Mouse (Mus musculus) 3T3-L1 (cell line): Measurements from ENCODE around the gene Nedd8.
A peak's percentile ranks its signal among the peaks of the same experiment; 100 is the strongest.

Source experiments
- DNase-seq: peaks from one replicate; pipeline ENCODE4 v3.0.0-alpha.2; 2015; ENCODE audit warnings: low read depth, low spot score

Gene Nedd8

GRCm38 (mm10) chr14:55671486-55671832, 465 bp downstream of the Nedd8 start:
- DNase-seq: no peak

DNA sequence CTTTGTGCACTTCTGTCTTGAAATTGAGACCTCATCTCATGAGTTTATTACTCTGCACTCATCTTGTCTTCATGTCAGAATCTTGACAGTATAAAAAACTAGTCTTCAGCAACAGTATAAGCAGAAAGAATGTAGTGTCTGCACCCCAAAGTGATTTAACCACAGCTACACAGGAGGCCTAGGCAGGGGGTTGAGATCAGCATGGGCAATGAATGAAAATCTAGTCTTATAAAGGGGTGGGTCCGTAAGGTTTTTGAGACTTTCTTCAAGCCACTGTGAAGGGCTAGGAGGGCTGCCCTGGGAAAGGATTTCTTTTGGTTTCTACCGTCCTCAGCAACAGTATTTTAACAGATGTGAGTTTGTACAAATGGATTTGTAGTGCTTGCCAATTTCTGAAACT, 11.3 kb downstream of the Nedd8 start:
- no peak for DNase-seq

DNA sequence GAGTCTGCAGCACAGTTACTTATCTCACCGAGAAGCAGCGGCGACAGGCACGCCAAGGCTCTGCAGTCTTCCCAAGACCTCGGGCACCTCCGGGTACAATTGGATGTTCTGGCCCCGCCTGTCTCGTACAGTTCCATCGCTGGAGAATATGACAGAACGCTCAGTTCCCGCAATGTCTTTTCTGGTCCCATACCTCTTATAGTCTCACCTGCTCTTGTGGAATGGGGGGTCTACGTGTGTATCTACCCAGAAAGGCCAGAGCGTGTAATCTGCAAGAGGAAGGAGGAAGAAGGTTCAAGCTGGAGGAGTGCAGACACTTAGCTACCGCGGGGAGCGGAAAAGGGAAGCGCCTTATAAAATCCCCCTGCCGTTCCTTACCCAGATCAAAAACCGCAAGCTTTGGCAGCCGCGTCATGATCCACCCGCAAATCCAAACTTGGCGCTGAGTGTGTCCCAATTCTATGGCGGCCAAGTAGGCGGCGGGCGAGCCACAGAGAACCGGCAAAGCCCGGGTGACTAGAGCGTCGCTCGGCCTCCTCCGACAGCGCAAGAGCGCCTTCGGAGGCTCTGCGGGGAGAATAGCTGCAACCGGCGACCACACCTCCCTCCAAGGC, 11.9 kb downstream of the Nedd8 start, which contains the start of gene Mdp1:
TSS of gene Mdp1 (minus strand) at position 549 of the 614 bp plus-strand sequence.
- peak; percentile 72 for DNase-seq

- no peak for DNase-seq
Measured at GRCm38 (mm10) chr14:55658011-55658410, 13.9 kb downstream of the Nedd8 start.

DNA sequence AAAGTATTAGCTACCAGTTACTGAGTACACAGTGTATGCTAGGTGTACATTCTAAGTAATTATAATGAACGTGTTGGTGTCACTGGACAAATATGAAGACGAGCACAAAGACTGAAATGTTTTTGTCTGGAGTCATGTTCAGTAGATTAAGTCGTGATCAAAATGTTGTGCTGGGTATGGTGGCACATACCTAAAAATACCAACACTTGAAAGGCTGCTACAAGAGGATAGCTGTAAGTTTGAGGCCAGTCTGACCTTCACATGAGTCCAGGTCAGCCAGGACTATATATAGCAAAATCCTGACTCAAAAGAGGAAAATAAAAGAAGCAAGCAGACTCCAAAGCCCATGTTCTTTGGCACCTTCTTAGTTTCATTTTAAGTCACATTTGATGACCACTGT, 15.0 kb downstream of the Nedd8 start:
- no peak for DNase-seq

DNA sequence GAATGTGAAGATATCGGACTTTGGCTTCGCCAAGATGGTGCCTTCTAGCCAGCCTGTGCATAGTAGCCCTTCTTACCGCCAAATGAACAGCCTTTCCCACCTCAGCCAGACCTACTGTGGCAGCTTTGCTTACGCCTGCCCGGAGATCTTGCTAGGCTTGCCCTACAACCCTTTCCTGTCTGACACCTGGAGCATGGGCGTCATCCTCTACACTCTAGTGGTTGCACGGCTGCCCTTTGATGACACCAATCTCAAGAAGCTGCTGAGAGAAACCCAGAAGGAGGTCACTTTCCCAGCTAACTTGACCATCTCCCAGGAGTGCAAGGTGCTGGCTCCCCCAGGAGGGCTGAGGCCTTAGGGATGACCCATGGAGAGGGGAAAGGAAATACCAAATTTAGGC, 20.4 kb downstream of the Nedd8 start:
- no peak for DNase-seq

DNA sequence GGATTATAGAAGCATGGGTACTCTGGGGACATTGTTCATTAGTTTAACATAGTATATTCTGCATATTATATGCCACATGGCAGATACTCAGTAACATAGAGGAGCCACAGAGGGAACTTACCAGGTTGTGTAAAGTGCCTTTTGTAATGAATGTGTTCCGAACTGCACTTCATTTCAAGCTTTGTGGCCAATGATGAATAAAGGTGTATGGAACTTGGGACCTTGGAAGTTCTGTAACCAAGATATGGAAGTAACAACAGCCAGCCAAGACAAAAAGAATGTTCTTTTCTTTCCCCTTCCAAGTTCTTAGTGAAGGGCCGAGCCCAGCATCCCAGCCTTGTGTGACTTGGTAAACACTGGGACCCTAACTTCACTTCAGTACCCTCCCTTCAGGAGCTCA, 22.0 kb downstream of the Nedd8 start, which contains the start of gene Tssk4:
TSS of gene Tssk4 (plus strand) at position 301 of the 400 bp plus-strand sequence.
- no peak for DNase-seq

DNA sequence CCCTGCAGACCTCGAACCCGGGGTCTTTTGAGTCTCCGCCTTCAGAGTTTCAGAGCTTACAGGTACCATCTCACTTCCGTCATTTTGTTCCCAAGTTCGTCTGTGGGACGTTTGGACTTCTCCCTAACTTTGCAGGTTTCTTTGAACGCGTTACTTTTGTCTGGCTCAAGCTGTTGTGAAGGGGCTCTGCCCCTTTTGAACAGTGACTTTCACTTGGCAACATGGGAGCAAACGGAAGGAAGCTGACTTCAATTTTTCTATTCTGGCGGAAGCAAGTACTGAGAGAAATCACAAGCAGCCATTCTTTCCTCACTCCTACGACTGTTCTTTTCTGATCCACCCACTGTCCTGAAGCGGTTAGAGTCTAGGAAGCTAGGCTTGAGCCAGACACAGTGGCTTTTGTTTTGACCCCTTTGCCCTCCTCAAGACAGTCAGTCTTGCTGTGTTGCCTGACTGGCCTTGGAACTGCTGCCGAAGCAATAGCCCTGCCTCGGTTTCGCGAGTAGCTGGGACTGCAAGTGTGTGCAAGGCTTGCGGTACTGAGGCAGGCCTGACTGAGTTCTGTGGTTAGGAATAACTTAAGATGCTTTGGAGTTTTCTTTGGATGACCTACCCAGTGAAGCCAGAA, 27.5 kb downstream of the Nedd8 start:
- DNase-seq: peak; percentile 8

GRCm38 (mm10) chr14:55643060-55643907, 28.6 kb downstream of the Nedd8 start, which contains the start of gene Tm9sf1:
TSS of gene Tm9sf1 (minus strand) at chr14:55643806.
- DNase-seq: peak; percentile 67

DNA sequence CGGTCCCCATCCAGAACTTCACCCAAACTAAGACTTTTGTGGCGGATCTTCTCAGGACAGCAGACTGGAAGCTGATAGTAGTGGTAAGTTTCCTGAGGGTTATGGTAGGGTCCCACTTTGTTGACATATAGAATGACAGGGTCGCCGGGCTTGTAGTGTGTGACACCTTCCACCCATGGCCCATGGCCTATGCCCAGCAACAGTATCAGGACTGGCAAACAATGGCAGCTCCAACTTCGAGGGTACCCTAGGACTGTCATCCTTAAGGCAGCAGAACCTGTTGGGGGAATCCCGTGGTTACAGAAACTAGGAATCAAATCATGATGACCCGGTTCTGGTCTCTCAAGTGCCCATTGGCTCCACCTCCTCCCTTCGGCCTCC, 29.3 kb downstream of the Nedd8 start:
- no peak for DNase-seq

- peak; percentile 6 for DNase-seq
Measured at GRCm38 (mm10) chr14:55641291-55641690, 30.6 kb downstream of the Nedd8 start.

DNA sequence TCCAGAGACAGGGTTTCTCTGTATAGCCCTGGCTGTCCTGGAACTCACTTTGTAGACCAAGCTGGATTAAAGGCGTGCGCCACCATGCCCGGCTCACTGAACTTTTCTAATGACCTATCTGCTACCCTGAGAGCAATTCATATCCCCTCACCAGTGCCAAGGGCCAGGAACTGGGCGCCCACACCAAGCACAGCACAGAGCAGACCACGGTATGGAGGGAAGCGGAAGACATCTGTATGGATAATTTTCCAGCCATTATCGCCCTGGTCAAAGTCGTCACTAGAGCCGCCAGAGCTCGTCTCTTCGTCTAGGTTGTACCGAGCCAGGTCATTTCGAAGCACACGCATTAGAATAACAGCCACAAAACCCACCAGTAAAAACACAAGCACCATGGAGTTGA, 31.1 kb downstream of the Nedd8 start:
- no peak for DNase-seq

GRCm38 (mm10) chr14:55637795-55638194, 34.1 kb downstream of the Nedd8 start, which contains the start of gene Gm49378:
TSS of gene Gm49378 (minus strand) at chr14:55637895.
- DNase-seq: no peak

GRCm38 (mm10) chr14:55635523-55636007, 36.4 kb downstream of the Nedd8 start, which contains the start of gene Ipo4:
TSS of gene Ipo4 (minus strand) at chr14:55635957.
- DNase-seq: peak; percentile 93

GRCm38 (mm10) chr14:55634874-55635522, 36.9 kb downstream of the Nedd8 start:
- peak; percentile 58 for DNase-seq

DNA sequence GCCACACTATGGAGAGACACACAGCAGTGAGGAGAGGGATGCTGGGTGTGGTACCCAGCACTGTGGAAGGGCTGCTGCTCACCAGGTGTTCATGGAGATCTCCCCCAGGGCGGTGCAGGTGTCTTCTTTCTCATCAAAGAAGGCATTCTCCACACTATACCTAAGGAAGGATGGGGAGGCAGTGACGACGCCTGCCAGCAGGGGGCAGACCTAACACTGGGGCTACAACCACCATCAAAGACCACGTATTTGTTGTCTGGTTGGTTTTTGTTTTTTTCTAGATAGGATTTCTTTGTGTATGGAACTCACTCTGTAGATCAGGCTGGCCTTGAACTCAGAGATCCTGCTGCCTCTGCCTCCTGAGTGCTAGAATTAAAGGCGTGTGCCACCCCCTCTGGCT, 42.6 kb downstream of the Nedd8 start:
- DNase-seq: peak; percentile 39

GRCm38 (mm10) chr14:55628077-55628827, 43.7 kb downstream of the Nedd8 start:
- no peak for DNase-seq

DNA sequence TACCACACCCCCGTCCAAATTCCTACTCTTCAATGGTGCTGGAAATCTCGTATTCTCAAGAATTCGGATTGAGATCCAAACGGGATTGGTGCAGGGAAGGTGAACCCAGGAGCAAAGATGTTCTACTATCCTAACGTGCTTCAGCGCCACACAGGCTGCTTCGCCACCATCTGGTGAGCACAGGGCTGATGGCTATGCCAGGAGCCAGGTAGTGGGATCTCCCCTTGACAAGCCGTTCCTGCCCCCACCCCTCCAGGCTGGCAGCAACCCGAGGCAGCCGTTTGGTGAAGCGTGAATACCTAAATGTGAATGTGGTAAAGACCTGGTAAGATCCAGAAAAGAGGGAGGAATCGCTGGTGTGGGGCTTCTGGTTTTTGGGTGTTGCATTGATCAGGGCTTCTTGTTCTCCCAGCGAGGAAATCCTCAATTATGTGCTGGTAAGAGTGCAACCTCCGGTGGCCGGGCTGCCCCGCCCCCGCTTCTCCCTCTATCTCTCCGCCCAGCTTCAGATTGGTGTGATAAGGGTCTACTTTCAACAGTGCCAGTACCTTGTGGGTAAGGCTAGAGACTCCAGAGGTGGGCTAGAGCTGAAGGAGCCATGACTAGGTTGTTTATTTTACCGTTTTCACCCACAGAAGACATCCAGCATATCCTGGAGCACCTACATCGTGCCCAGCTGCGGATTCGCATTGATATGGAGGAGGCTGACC, 53.3 kb downstream of the Nedd8 start:
- no peak for DNase-seq

- no peak for DNase-seq
Measured at GRCm38 (mm10) chr14:55617822-55618221, 54.1 kb downstream of the Nedd8 start, which contains the start of gene Rec8. TSS of gene Rec8 (plus strand) at chr14:55618037.

DNA sequence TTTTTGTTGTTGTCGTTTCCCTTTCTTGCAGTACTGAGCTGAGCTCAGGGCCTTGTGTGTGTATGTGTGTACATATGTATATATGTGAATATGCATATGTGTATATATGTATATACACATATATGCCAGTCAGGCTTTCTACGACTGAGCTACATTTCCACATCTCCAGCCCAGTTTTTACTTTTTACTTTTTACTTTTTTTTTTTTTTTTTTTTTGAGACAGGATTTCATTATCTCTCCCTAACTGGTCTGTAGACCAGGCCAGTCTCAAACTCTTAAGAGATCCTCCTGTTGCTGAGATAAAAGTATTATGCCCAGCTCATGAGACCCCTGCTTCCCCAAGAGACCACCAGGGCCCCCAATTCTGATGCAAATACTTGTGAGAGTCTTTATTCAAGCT, 55.1 kb downstream of the Nedd8 start:
- DNase-seq: no peak
